Mouse (Mus musculus) liver, adult 2 months (tissue): ENCODE measurements around the gene Fkbp9.

Experiments used
- CTCF ChIP-seq: fragments of 200-500 bp; IDR thresholded peaks from 2 replicates; pipeline ENCODE4 v1.5.1; 2011; ENCODE audit warnings: low read depth, low read length, control low read depth
- POLR2A ChIP-seq: fragments of 200-500 bp; IDR thresholded peaks from 2 replicates; pipeline ENCODE4 v1.6.1; 2011; ENCODE audit warnings: low read length, control low read depth; ENCODE audit not compliant: insufficient read depth; ENCODE audit errors: extremely low read depth

GRCm38 (mm10) chr6:56787668-56788067, 44.2 kb upstream of the Fkbp9 start:
- no peak for TF ChIP-seq CTCF
- no peak for TF ChIP-seq POLR2A
